In genomic region chr14:93349166-93349565, GRCm38 (mm10) we compare ENCODE assay signal across 27 mouse cellular contexts.
DNase-seq lines count a peak whose midpoint lies in the region; ATAC-seq lines count a peak whose summit lies in the region.
"Had no signal": no experiment of that assay in that cellular context is flagged by ENCODE, and none has a peak within 500 bp of the region (broad histone marks: within the 10 kb centered on the region; RNA-seq: fewer than 3 reads in every experiment).

No protein-coding gene starts in this region.

- no peak overlapping the region for H3K9ac ChIP-seq in forebrain, embryonic 14.5 days (ENCODE audit: low read length)
- no peak overlapping the region for H3K9ac ChIP-seq in forebrain, embryonic 13.5 days
- H3K9ac ChIP-seq in midbrain, embryonic 15.5 days: no peak overlapping the region
- no peak overlapping the region for H3K9ac ChIP-seq in midbrain, embryonic 14.5 days (replicated peaks; ENCODE audit: low read length)
- H3K9ac ChIP-seq: embryonic facial prominence, embryonic 13.5 days; forebrain, embryonic 15.5 days; heart, embryonic 15.5 days; hindbrain, embryonic 15.5 days; liver, embryonic 13.5 days; midbrain, embryonic 12.5 days; neural tube, embryonic 15.5 days had no signal

- no peak overlapping the region for H3K27ac ChIP-seq in forebrain, embryonic 14.5 days (ENCODE audit: low read depth, low read length)
- no peak overlapping the region for H3K27ac ChIP-seq in forebrain, embryonic 13.5 days
- H3K27ac ChIP-seq in midbrain, embryonic 15.5 days: no peak overlapping the region
- H3K27ac ChIP-seq in midbrain, embryonic 14.5 days (replicated peaks; ENCODE audit: low read depth, low read length): no peak overlapping the region
- H3K27ac ChIP-seq: embryonic facial prominence, embryonic 13.5 days; forebrain, embryonic 15.5 days; heart, embryonic 15.5 days; hindbrain, embryonic 15.5 days; layer of hippocampus, adult 2 months; liver, embryonic 13.5 days; midbrain, embryonic 12.5 days; neural tube, embryonic 15.5 days; stomach, postnatal 0 days had no signal

- intact Hi-C loops in left cerebral cortex, postnatal 14 days (cut with DNase I): no loop called here

- 39% methylated on average over 7 of the region's 7 CpGs for WGBS in forebrain, embryonic 14.5 days
- 37% methylated on average over 7 of the region's 7 CpGs for WGBS in forebrain, embryonic 13.5 days
- WGBS in midbrain, embryonic 15.5 days: 19% methylated on average over 7 of the region's 7 CpGs
- whole genome bisulfite sequencing in midbrain, embryonic 14.5 days: 12% methylated on average over 7 of the region's 7 CpGs

- H3K9me3 ChIP-seq in forebrain, embryonic 14.5 days (replicated peaks; ENCODE audit: control insufficient read depth, low read length): no peaks in the 10 kb centered on the region
- H3K9me3 ChIP-seq in forebrain, embryonic 13.5 days (replicated peaks): no peaks in the 10 kb centered on the region
- H3K9me3 ChIP-seq in midbrain, embryonic 15.5 days: no peaks in the 10 kb centered on the region
- no peaks in the 10 kb centered on the region for H3K9me3 ChIP-seq in midbrain, embryonic 14.5 days (ENCODE audit: control insufficient read depth, low read length)
- H3K9me3 ChIP-seq: embryonic facial prominence, embryonic 13.5 days; forebrain, embryonic 15.5 days; heart, embryonic 15.5 days; hindbrain, embryonic 15.5 days; liver, embryonic 13.5 days; midbrain, embryonic 12.5 days; neural tube, embryonic 15.5 days had no signal

- DNase-seq in forebrain, embryonic 14.5 days (ENCODE audit: low spot score): peak; percentile 19
- DNase-seq in midbrain, embryonic 14.5 days: no peak
- peak; percentile 72 for DNase-seq in cerebellum, adult 9-10 months
- DNase-seq in retina, embryonic 14.5 days (ENCODE audit: low spot score): peak; percentile 38
- no peak for DNase-seq in left cerebral cortex, postnatal 14 days (ENCODE audit: low spot score in 2 of 2)
- no peak for DNase-seq in frontal cortex, adult 2 months (ENCODE audit: extremely low spot score in 1 of 2, low spot score in 1 of 2)
- DNase-seq: gastrocnemius, postnatal 25 days; heart, postnatal 36 days; kidney, postnatal 25 days; layer of hippocampus, postnatal 36 days; liver, embryonic 13.5 days; lung, adult 2 months; lung, postnatal 14 days; thymus, adult 2 months; thymus, postnatal 4 days had no signal

- no peaks in the 10 kb centered on the region for H3K36me3 ChIP-seq in forebrain, embryonic 14.5 days (ENCODE audit: control insufficient read depth, insufficient read depth, low read length)
- H3K36me3 ChIP-seq in forebrain, embryonic 13.5 days (ENCODE audit: poor library complexity, severe bottlenecking): no peaks in the 10 kb centered on the region
- H3K36me3 ChIP-seq in midbrain, embryonic 15.5 days (replicated peaks): no peaks in the 10 kb centered on the region
- no peaks in the 10 kb centered on the region for H3K36me3 ChIP-seq in midbrain, embryonic 14.5 days (ENCODE audit: control insufficient read depth, insufficient read depth, low read length)
- H3K36me3 ChIP-seq: embryonic facial prominence, embryonic 13.5 days; forebrain, embryonic 15.5 days; heart, embryonic 15.5 days; hindbrain, embryonic 15.5 days; liver, embryonic 13.5 days; midbrain, embryonic 12.5 days; neural tube, embryonic 15.5 days had no signal

- H3K4me3 ChIP-seq in forebrain, embryonic 14.5 days (ENCODE audit: low read depth, low read length): no peak overlapping the region
- no peak overlapping the region for H3K4me3 ChIP-seq in forebrain, embryonic 13.5 days
- H3K4me3 ChIP-seq in midbrain, embryonic 15.5 days: no peak overlapping the region
- H3K4me3 ChIP-seq in midbrain, embryonic 14.5 days (replicated peaks; ENCODE audit: low read depth, low read length): no peak overlapping the region
- H3K4me3 ChIP-seq: embryonic facial prominence, embryonic 13.5 days; forebrain, embryonic 15.5 days; heart, embryonic 15.5 days; hindbrain, embryonic 15.5 days; layer of hippocampus, adult 2 months; liver, embryonic 13.5 days; midbrain, embryonic 12.5 days; neural tube, embryonic 15.5 days had no signal

- 0 out of 2 replicates have a peak, but pooled peaks have one; percentile 40 for ATAC-seq in forebrain, embryonic 14.5 days
- ATAC-seq in forebrain, embryonic 13.5 days: no peak; the same call in 1 of the 2 replicates
- peak; percentile 58 for ATAC-seq in midbrain, embryonic 15.5 days (replicated peaks)
- ATAC-seq in midbrain, embryonic 14.5 days (ENCODE audit: low FRiP score, low TSS enrichment): no peak
- ATAC-seq: CD4-positive, CD25-positive, alpha-beta regulatory T cell, adult 4 months; forebrain, embryonic 15.5 days; intestine, embryonic 16.5 days had no signal

- no peaks in the 10 kb centered on the region for H3K4me1 ChIP-seq in forebrain, embryonic 14.5 days (ENCODE audit: control insufficient read depth, insufficient read depth, low read length)
- no peaks in the 10 kb centered on the region for H3K4me1 ChIP-seq in forebrain, embryonic 13.5 days
- H3K4me1 ChIP-seq in midbrain, embryonic 15.5 days: peaks cover 3% of the 10 kb centered on the region; the same call in 1 of the 2 replicates
- H3K4me1 ChIP-seq in midbrain, embryonic 14.5 days (ENCODE audit: control insufficient read depth, insufficient read depth, low read length): no peaks in the 10 kb centered on the region
- H3K4me1 ChIP-seq: hindbrain, embryonic 15.5 days; liver, embryonic 13.5 days; neural tube, embryonic 15.5 days had no signal

- H3K4me2 ChIP-seq in forebrain, embryonic 14.5 days (ENCODE audit: low read length): no peak overlapping the region
- no peak overlapping the region for H3K4me2 ChIP-seq in forebrain, embryonic 13.5 days
- no peak overlapping the region for H3K4me2 ChIP-seq in midbrain, embryonic 15.5 days
- H3K4me2 ChIP-seq in midbrain, embryonic 14.5 days (ENCODE audit: low read length): no peak overlapping the region
- H3K4me2 ChIP-seq: embryonic facial prominence, embryonic 13.5 days; forebrain, embryonic 15.5 days; heart, embryonic 15.5 days; hindbrain, embryonic 15.5 days; liver, embryonic 13.5 days; midbrain, embryonic 12.5 days; neural tube, embryonic 15.5 days had no signal

- H3K27me3 ChIP-seq in forebrain, embryonic 14.5 days (replicated peaks; ENCODE audit: control insufficient read depth, insufficient read depth, low read length): no peaks in the 10 kb centered on the region
- H3K27me3 ChIP-seq in forebrain, embryonic 13.5 days: no peaks in the 10 kb centered on the region
- no peaks in the 10 kb centered on the region for H3K27me3 ChIP-seq in midbrain, embryonic 15.5 days (replicated peaks)
- no peaks in the 10 kb centered on the region for H3K27me3 ChIP-seq in midbrain, embryonic 14.5 days (ENCODE audit: control insufficient read depth, insufficient read depth, low read length)
- H3K27me3 ChIP-seq: embryonic facial prominence, embryonic 13.5 days; forebrain, embryonic 15.5 days; heart, embryonic 15.5 days; hindbrain, embryonic 15.5 days; liver, embryonic 13.5 days; midbrain, embryonic 12.5 days; neural tube, embryonic 15.5 days had no signal

Comparison
In these comparisons a context has a peak if more than half of its experiments do, and no peak if none do; other contexts are left out.
1. ATAC-seq: peak in forebrain, embryonic 14.5 days (single experiment) and midbrain, embryonic 15.5 days (single experiment); none in forebrain, embryonic 13.5 days (single experiment) and midbrain, embryonic 14.5 days (single experiment).
2. DNase-seq: peak in forebrain, embryonic 14.5 days (single experiment), cerebellum, adult 9-10 months (single experiment) and retina, embryonic 14.5 days (single experiment); none in midbrain, embryonic 14.5 days (single experiment), left cerebral cortex, postnatal 14 days (0 of 2) and frontal cortex, adult 2 months (0 of 2).